Mouse (Mus musculus) CH12.LX (cell line): ENCODE data around the gene Slc47a2.

Experiments
- CTCF ChIP-seq, 2 experiments: IDR thresholded peaks in 1 of 2; conservative IDR thresholded peaks in 1 of 2; 2 replicates each; pipeline ENCODE4 v1.5.1; 2011 to 2012; ENCODE audit warnings: low read depth in 2 of 2, low read length in 2 of 2, improper control_type of control experiment in 1 of 2, inconsistent platforms in 1 of 2, mild to moderate bottlenecking in 1 of 2, moderate library complexity in 1 of 2
- MAX ChIP-seq: IDR thresholded peaks from 2 replicates; pipeline ENCODE4 v1.6.1; 2011; ENCODE audit warnings: low read length, improper control_type of control experiment
- PAX5 ChIP-seq: IDR thresholded peaks from 2 replicates; pipeline ENCODE4 v1.6.1; 2012; ENCODE audit warnings: low read length, inconsistent platforms, mixed read lengths
- POLR2A ChIP-seq: IDR thresholded peaks from 2 replicates; pipeline ENCODE4 v1.6.1; 2011; ENCODE audit warnings: low read depth, mild to moderate bottlenecking, improper control_type of control experiment, low read length
- SIN3A ChIP-seq: IDR thresholded peaks from 2 replicates; pipeline ENCODE4 v1.6.1; 2012; ENCODE audit warnings: low read length, improper control_type of control experiment, inconsistent platforms
- ZC3H11A ChIP-seq: IDR thresholded peaks from 2 replicates; pipeline ENCODE4 v1.6.1; 2012; ENCODE audit warnings: low read depth, mild to moderate bottlenecking, inconsistent platforms, low read length, improper control_type of control experiment

GRCm38 (mm10) chr11:61305377-61305776 is 37.3 kb downstream of the Slc47a2 start:
- no peak for TF ChIP-seq SIN3A
- no peak for TF ChIP-seq PAX5
- no peak for TF ChIP-seq ZC3H11A
- TF ChIP-seq POLR2A: no peak
- TF ChIP-seq MAX: no peak
- peak; percentile 65 to 73 for TF ChIP-seq CTCF (conservative IDR thresholded peaks at IDR 0.05 in 1 of 2, IDR thresholded peaks at IDR 0.05 in 1 of 2; ENCODE audit: low read depth in 2 of 2, low read length in 2 of 2)
